Mouse (Mus musculus): ENCODE measurements around the gene Barhl2.

GRCm38 (mm10) chr5:106450426-106451160 is 7.4 kb downstream of the Barhl2 start:
- TF ChIP-seq MAX (IDR thresholded peaks at IDR 0.05): no peak
- no peak for TF ChIP-seq CTCF (IDR thresholded peaks at IDR 0.05; ENCODE audit: control insufficient read depth, insufficient read depth, insufficient read length)
- TF ChIP-seq CEBPB (IDR thresholded peaks at IDR 0.05; ENCODE audit: low read depth): no peak
- TF ChIP-seq MYOD1 (IDR thresholded peaks at IDR 0.05; ENCODE audit: control insufficient read depth, insufficient read length, low read depth): no peak
- no peak for TF ChIP-seq MYOG (IDR thresholded peaks at IDR 0.05; ENCODE audit: control insufficient read depth, extremely low read depth, insufficient read length)
- no peak for TF ChIP-seq USF1 (IDR thresholded peaks at IDR 0.05; ENCODE audit: low read depth)
- no peak for TF ChIP-seq FOSL1 (IDR thresholded peaks at IDR 0.05; ENCODE audit: insufficient read depth, low read length, poor library complexity, severe bottlenecking)

Data from C2C12 (cell line).